Mouse (Mus musculus): Measurements from ENCODE around the gene Mef2d.

DNA sequence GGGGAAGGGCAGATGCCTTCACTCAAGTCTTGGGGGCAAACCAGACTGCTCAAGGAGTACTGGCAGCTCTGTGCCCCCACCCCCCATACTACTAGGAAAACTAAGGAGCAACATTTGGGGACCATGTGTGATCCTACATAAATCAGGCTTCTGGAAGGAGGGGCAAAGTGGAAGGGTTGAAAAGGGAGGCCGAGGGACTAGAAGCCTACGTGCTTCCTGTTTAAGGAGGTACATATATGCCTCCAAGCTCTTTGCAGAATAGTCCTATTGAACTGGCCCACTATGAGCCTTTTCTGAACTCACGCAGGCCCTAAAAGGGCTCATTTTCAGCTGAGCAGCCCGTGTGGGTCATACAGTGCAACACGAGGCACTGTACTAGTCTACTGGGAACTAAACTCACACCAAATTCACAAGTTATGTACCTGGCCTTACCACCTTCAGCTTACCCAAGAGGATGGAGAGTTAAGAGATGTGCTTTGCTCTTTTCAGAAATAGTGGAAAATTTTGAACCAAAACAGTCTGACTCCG lies 1.2 kb upstream of the Mef2d start:
- no peak for TF ChIP-seq CTCF (IDR thresholded peaks at IDR 0.05; ENCODE audit: control insufficient read depth, insufficient read depth, low read length)
- no peak for TF ChIP-seq POLR2A (IDR thresholded peaks at IDR 0.05; ENCODE audit: borderline replicate concordance, control insufficient read depth, low read depth, low read length)

Measured in bone marrow, adult 2 months (tissue).